ENCODE assay signal across 20 mouse cellular contexts in the genomic region with DNA sequence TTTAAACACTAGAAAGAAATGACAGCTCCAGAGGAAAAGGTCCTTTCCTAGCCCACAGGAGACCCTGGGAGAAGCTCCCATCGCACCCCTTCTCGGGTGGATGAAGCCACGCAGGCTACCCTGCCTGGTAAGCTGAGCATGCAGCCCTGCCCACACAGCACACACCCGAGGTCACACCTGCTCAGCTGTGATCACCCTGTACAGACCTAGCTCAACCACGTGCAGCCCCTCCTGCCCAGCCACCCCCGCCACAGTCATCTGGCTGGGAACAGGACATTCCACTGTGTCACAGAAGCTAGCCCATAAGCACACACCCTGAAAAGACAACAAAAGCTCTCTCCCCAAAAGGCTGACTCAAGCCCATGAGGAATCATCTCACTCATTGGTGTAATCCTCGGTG. TPM values are rescaled to one million over a fixed set of nuclear protein-coding genes. Genes with fewer than 3 reads are reported as not detected.
DNase-seq lines count a peak whose midpoint lies in the region; ATAC-seq and TF ChIP-seq lines count a peak whose summit lies in the region.
"Had no signal": no experiment of that assay in that cellular context is flagged by ENCODE, and none has a peak within 500 bp of the region (broad histone marks: within the 10 kb centered on the region; RNA-seq: fewer than 3 reads in every experiment).

No protein-coding gene starts in this region.

- H3K9ac ChIP-seq in intestine, embryonic 14.5 days (ENCODE audit: low read length): no peak overlapping the region
- no peak overlapping the region for H3K9ac ChIP-seq in intestine, postnatal 0 days (ENCODE audit: low read depth, low read length)
- no peak overlapping the region for H3K9ac ChIP-seq in midbrain, embryonic 13.5 days (replicated peaks)
- H3K9ac ChIP-seq: forebrain, embryonic 15.5 days; hindbrain, embryonic 13.5 days; limb, embryonic 13.5 days; liver, embryonic 15.5 days had no signal

- ATAC-seq in intestine, embryonic 14.5 days (replicated peaks; ENCODE audit: low FRiP score, low TSS enrichment, low read depth): peak; percentile 55; the same call in 1 of the 2 replicates
- no peak for ATAC-seq in intestine, postnatal 0 days
- peak; percentile 65; the same call in 1 of the 2 replicates for ATAC-seq in midbrain, embryonic 13.5 days
- ATAC-seq in megakaryocyte progenitor cell, adult 5-6 weeks (replicated peaks; ENCODE audit: poor library complexity): 0 out of 2 replicates have a peak, but pooled peaks have one; percentile 5
- ATAC-seq: forebrain, embryonic 15.5 days; Patski had no signal

- DNase-seq in intestine, embryonic 14.5 days (ENCODE audit: low spot score): no peak
- no peak for DNase-seq in midbrain, embryonic 10.5 days (ENCODE audit: low spot score)
- peak; percentile 38 to 54 for DNase-seq in urinary bladder, postnatal 36 days (ENCODE audit: low spot score in 2 of 2)
- DNase-seq in spleen, adult 18-20 months: no peak
- DNase-seq: cerebellum, postnatal 14 days; embryo, embryonic 11 days; gastrocnemius, postnatal 36 days; heart, postnatal 14 days; kidney, adult 2 months; layer of hippocampus, adult 9-11 months; thymus, adult 2 months had no signal

- no peaks in the 10 kb centered on the region for H3K27me3 ChIP-seq in intestine, embryonic 14.5 days (replicated peaks; ENCODE audit: control insufficient read depth, insufficient read depth, low read length)
- H3K27me3 ChIP-seq in intestine, postnatal 0 days (replicated peaks; ENCODE audit: control insufficient read depth, insufficient read depth, low read length): no peaks in the 10 kb centered on the region
- H3K27me3 ChIP-seq in midbrain, embryonic 13.5 days: peaks cover 2% of the 10 kb centered on the region; the same call in 1 of the 2 replicates
- H3K27me3 ChIP-seq in midbrain, embryonic 10.5 days (ENCODE audit: low read depth, poor library complexity, severe bottlenecking): peaks cover 1% of the 10 kb centered on the region
- H3K27me3 ChIP-seq: forebrain, embryonic 15.5 days; liver, embryonic 15.5 days; Patski had no signal

- no peaks in the 10 kb centered on the region for H3K9me3 ChIP-seq in intestine, embryonic 14.5 days (ENCODE audit: control insufficient read depth, low read length)
- H3K9me3 ChIP-seq in intestine, postnatal 0 days (ENCODE audit: control insufficient read depth): no peaks in the 10 kb centered on the region
- H3K9me3 ChIP-seq in midbrain, embryonic 13.5 days: no peaks in the 10 kb centered on the region
- H3K9me3 ChIP-seq in midbrain, embryonic 10.5 days (replicated peaks): no peaks in the 10 kb centered on the region
- H3K9me3 ChIP-seq: forebrain, embryonic 15.5 days; heart, embryonic 10.5 days; hindbrain, embryonic 13.5 days; limb, embryonic 13.5 days; liver, embryonic 15.5 days had no signal

- no peak overlapping the region for H3K27ac ChIP-seq in intestine, embryonic 14.5 days (ENCODE audit: low read depth)
- no peak overlapping the region for H3K27ac ChIP-seq in intestine, postnatal 0 days (ENCODE audit: low read depth, low read length)
- no peak overlapping the region for H3K27ac ChIP-seq in midbrain, embryonic 13.5 days
- H3K27ac ChIP-seq in midbrain, embryonic 10.5 days (replicated peaks): no peak overlapping the region
- H3K27ac ChIP-seq: forebrain, embryonic 15.5 days; heart, embryonic 10.5 days; hindbrain, embryonic 13.5 days; limb, embryonic 13.5 days; liver, embryonic 15.5 days had no signal

- WGBS in intestine, embryonic 14.5 days: 64% methylated on average over 7 of the region's 7 CpGs
- WGBS in intestine, postnatal 0 days: 55% methylated on average over 7 of the region's 7 CpGs
- 82% methylated on average over 7 of the region's 7 CpGs for WGBS in midbrain, embryonic 13.5 days
- 88% methylated on average over 7 of the region's 7 CpGs for WGBS in midbrain, embryonic 10.5 days

- no peak for TF ChIP-seq CTCF in intestine, postnatal 0 days (IDR thresholded peaks at IDR 0.05; ENCODE audit: low read depth)

- H3K36me3 ChIP-seq in intestine, embryonic 14.5 days (ENCODE audit: control insufficient read depth, insufficient read depth, low read length): no peaks in the 10 kb centered on the region
- no peaks in the 10 kb centered on the region for H3K36me3 ChIP-seq in intestine, postnatal 0 days (ENCODE audit: control insufficient read depth, insufficient read depth)
- no peaks in the 10 kb centered on the region for H3K36me3 ChIP-seq in midbrain, embryonic 13.5 days
- no peaks in the 10 kb centered on the region for H3K36me3 ChIP-seq in midbrain, embryonic 10.5 days
- H3K36me3 ChIP-seq: forebrain, embryonic 15.5 days; heart, embryonic 10.5 days; hindbrain, embryonic 13.5 days; limb, embryonic 13.5 days; liver, embryonic 15.5 days had no signal

- H3K4me2 ChIP-seq in intestine, embryonic 14.5 days (ENCODE audit: low read length): no peak overlapping the region
- no peak overlapping the region for H3K4me2 ChIP-seq in intestine, postnatal 0 days (replicated peaks; ENCODE audit: low read depth)
- H3K4me2 ChIP-seq in midbrain, embryonic 13.5 days (replicated peaks): no peak overlapping the region
- H3K4me2 ChIP-seq: forebrain, embryonic 15.5 days; hindbrain, embryonic 13.5 days; limb, embryonic 13.5 days; liver, embryonic 15.5 days had no signal

- H3K4me1 ChIP-seq in intestine, embryonic 14.5 days (replicated peaks; ENCODE audit: control insufficient read depth, insufficient read depth, low read length): no peaks in the 10 kb centered on the region
- no peaks in the 10 kb centered on the region for H3K4me1 ChIP-seq in intestine, postnatal 0 days (replicated peaks; ENCODE audit: control insufficient read depth, insufficient read depth, low read length)
- H3K4me1 ChIP-seq in midbrain, embryonic 13.5 days (replicated peaks): no peaks in the 10 kb centered on the region
- no peaks in the 10 kb centered on the region for H3K4me1 ChIP-seq in midbrain, embryonic 10.5 days
- H3K4me1 ChIP-seq: forebrain, embryonic 15.5 days; heart, embryonic 10.5 days; hindbrain, embryonic 13.5 days; limb, embryonic 13.5 days had no signal

- H3K4me3 ChIP-seq in intestine, embryonic 14.5 days (ENCODE audit: low read depth, low read length): no peak overlapping the region
- H3K4me3 ChIP-seq in intestine, postnatal 0 days (ENCODE audit: low read depth, low read length): no peak overlapping the region
- no peak overlapping the region for H3K4me3 ChIP-seq in midbrain, embryonic 13.5 days (replicated peaks)
- no peak overlapping the region for H3K4me3 ChIP-seq in midbrain, embryonic 10.5 days
- H3K4me3 ChIP-seq: forebrain, embryonic 15.5 days; heart, embryonic 10.5 days; hindbrain, embryonic 13.5 days; limb, embryonic 13.5 days; liver, embryonic 15.5 days had no signal

RNA-seq across cellular contexts. Expression of gene Stx11, which starts 14.8 kb away (rescaled TPM):
- 1.9 and 3.2 TPM in 2 replicates for polyA plus RNA-seq in intestine, embryonic 14.5 days (2014; fragmentation: Nextera tagmentation; extraction: Ambion mirVana)
- 0.67 and 1.0 TPM in 2 replicates for polyA plus RNA-seq in intestine, postnatal 0 days (2015; fragmentation: Nextera tagmentation; extraction: Ambion mirVana)
- 0.88 and 1.2 TPM in 2 replicates for polyA plus RNA-seq in midbrain, embryonic 13.5 days (2015; fragmentation: Nextera tagmentation; extraction: Ambion mirVana)
- 1.3 and 2.2 TPM in 2 replicates for polyA plus RNA-seq in midbrain, embryonic 10.5 days (2016; fragmentation: Nextera tagmentation; extraction: Ambion mirVana)
- total RNA-seq in megakaryocyte progenitor cell, adult 5-6 weeks (2015): 5.1 and 7.6 TPM in 2 replicates
- 5.7 and 6.8 TPM in 2 replicates for total RNA-seq in megakaryocyte progenitor cell, adult 5-6 weeks (2017)

RNA-seq across cellular contexts. Expression of gene Sf3b5, which starts 55.8 kb away (rescaled TPM):
- polyA plus RNA-seq in intestine, embryonic 14.5 days (2014; fragmentation: Nextera tagmentation; extraction: Ambion mirVana): 47.6 and 52.0 TPM in 2 replicates
- 22.6 and 23.0 TPM in 2 replicates for polyA plus RNA-seq in intestine, postnatal 0 days (2015; fragmentation: Nextera tagmentation; extraction: Ambion mirVana)
- 27.1 and 28.1 TPM in 2 replicates for polyA plus RNA-seq in midbrain, embryonic 13.5 days (2015; fragmentation: Nextera tagmentation; extraction: Ambion mirVana)
- polyA plus RNA-seq in midbrain, embryonic 10.5 days (2016; fragmentation: Nextera tagmentation; extraction: Ambion mirVana): 42.5 and 45.7 TPM in 2 replicates
- total RNA-seq in megakaryocyte progenitor cell, adult 5-6 weeks (2015): 17.4 and 18.7 TPM in 2 replicates
- total RNA-seq in megakaryocyte progenitor cell, adult 5-6 weeks (2017): 23.3 and 23.4 TPM in 2 replicates

Comparison
In these comparisons a context has a peak if more than half of its experiments do, and no peak if none do; other contexts are left out.
1. DNase-seq: peak in urinary bladder, postnatal 36 days (2 of 2); none in intestine, embryonic 14.5 days (single experiment), midbrain, embryonic 10.5 days (single experiment) and spleen, adult 18-20 months (0 of 2).